10 mouse cellular contexts compared by ENCODE assay signal in genomic region chr11:19992341-19993281, GRCm38 (mm10).
A peak's percentile ranks its signal among the peaks of the same experiment; 100 is the strongest.
DNase-seq lines count a peak whose midpoint lies in the region; ATAC-seq and TF ChIP-seq lines count a peak whose summit lies in the region.
"Had no signal": no experiment of that assay in that cellular context is flagged by ENCODE, and none has a peak within 500 bp of the region (broad histone marks: within the 10 kb centered on the region; RNA-seq: fewer than 3 reads in every experiment).

No protein-coding gene starts in this region.

- DNase-seq in embryonic facial prominence, embryonic 10.5 days (ENCODE audit: low spot score) = no peak
- peak; percentile 84 for DNase-seq in 416B (ENCODE audit: low read depth)
- DNase-seq in liver, postnatal 0 days = no peak
- no peak for DNase-seq in urinary bladder, postnatal 25 days (ENCODE audit: low spot score)
- DNase-seq in adrenal gland, adult 8-10 months = no peak

- H3K4me2 ChIP-seq in embryonic facial prominence, embryonic 15.5 days (replicated peaks) = no peak overlapping the region
- peak overlapping the region; percentile 43 for H3K4me2 ChIP-seq in liver, postnatal 0 days (ENCODE audit: low read depth, low read length)
- H3K4me2 ChIP-seq: heart, embryonic 13.5 days; lung, embryonic 14.5 days had no signal

- TF ChIP-seq CTCF in liver, postnatal 0 days (IDR thresholded peaks at IDR 0.05; ENCODE audit: low read depth) = no peak

- no peak overlapping the region for H3K4me3 ChIP-seq in embryonic facial prominence, embryonic 15.5 days (replicated peaks)
- no peak overlapping the region for H3K4me3 ChIP-seq in embryonic facial prominence, embryonic 10.5 days
- H3K4me3 ChIP-seq in liver, postnatal 0 days (ENCODE audit: low read depth, low read length) = no peak overlapping the region
- H3K4me3 ChIP-seq: heart, embryonic 13.5 days had no signal

- no peaks in the 10 kb centered on the region for H3K36me3 ChIP-seq in embryonic facial prominence, embryonic 15.5 days
- peaks cover 3% of the 10 kb centered on the region; the same call in 1 of the 2 replicates for H3K36me3 ChIP-seq in embryonic facial prominence, embryonic 10.5 days (replicated peaks)
- no peaks in the 10 kb centered on the region for H3K36me3 ChIP-seq in liver, postnatal 0 days (replicated peaks; ENCODE audit: insufficient read depth, low read length)
- H3K36me3 ChIP-seq: heart, embryonic 13.5 days had no signal

- H3K27me3 ChIP-seq in embryonic facial prominence, embryonic 15.5 days = no peaks in the 10 kb centered on the region
- no peaks in the 10 kb centered on the region for H3K27me3 ChIP-seq in embryonic facial prominence, embryonic 10.5 days (replicated peaks; ENCODE audit: low read depth, poor library complexity, severe bottlenecking)
- no peaks in the 10 kb centered on the region for H3K27me3 ChIP-seq in liver, postnatal 0 days (ENCODE audit: insufficient read depth, low read length)
- H3K27me3 ChIP-seq: heart, embryonic 13.5 days had no signal

- peaks cover 42% of the 10 kb centered on the region for H3K4me1 ChIP-seq in embryonic facial prominence, embryonic 15.5 days
- H3K4me1 ChIP-seq in embryonic facial prominence, embryonic 10.5 days = peaks cover 53% of the 10 kb centered on the region
- H3K4me1 ChIP-seq in liver, postnatal 0 days (ENCODE audit: insufficient read depth) = peaks cover 55% of the 10 kb centered on the region

- WGBS in embryonic facial prominence, embryonic 15.5 days = 58% methylated on average over 15 of the region's 15 CpGs
- 76% methylated on average over 14 of the region's 15 CpGs for whole genome bisulfite sequencing in embryonic facial prominence, embryonic 10.5 days
- 41% methylated on average over 14 of the region's 15 CpGs for WGBS in liver, postnatal 0 days (ENCODE audit: insufficient replicate concordance)

- no peak for ATAC-seq in embryonic facial prominence, embryonic 15.5 days (ENCODE audit: insufficient number of reproducible peaks, low FRiP score, low TSS enrichment, low read depth)
- ATAC-seq in common myeloid progenitor, adult 5-6 weeks (replicated peaks; ENCODE audit: low read depth, poor library complexity, severe bottlenecking) = peak; percentile 30
- peak; percentile 75 for ATAC-seq in liver, postnatal 0 days
- ATAC-seq in erythroblast, adult 5-6 weeks (replicated peaks; ENCODE audit: low FRiP score, poor library complexity, severe bottlenecking) = no peak

- no peaks in the 10 kb centered on the region for H3K9me3 ChIP-seq in embryonic facial prominence, embryonic 15.5 days (replicated peaks)
- H3K9me3 ChIP-seq in embryonic facial prominence, embryonic 10.5 days = no peaks in the 10 kb centered on the region
- no peaks in the 10 kb centered on the region for H3K9me3 ChIP-seq in liver, postnatal 0 days (ENCODE audit: low read length)
- H3K9me3 ChIP-seq: heart, embryonic 13.5 days had no signal

- peak; percentile 43 for TF ChIP-seq EP300 in liver, postnatal 0 days (IDR thresholded peaks at IDR 0.05; ENCODE audit: low read depth)

- H3K9ac ChIP-seq in embryonic facial prominence, embryonic 15.5 days = no peak overlapping the region
- H3K9ac ChIP-seq in liver, postnatal 0 days (replicated peaks) = no peak overlapping the region
- H3K9ac ChIP-seq: heart, embryonic 13.5 days; lung, embryonic 14.5 days had no signal

- H3K27ac ChIP-seq in embryonic facial prominence, embryonic 15.5 days (replicated peaks) = 0 out of 2 replicates have a peak overlapping the region, but pooled peaks have one; percentile 8
- no peak overlapping the region for H3K27ac ChIP-seq in embryonic facial prominence, embryonic 10.5 days (replicated peaks)
- peak overlapping the region; percentile 88 for H3K27ac ChIP-seq in liver, postnatal 0 days (ENCODE audit: low read depth)
- H3K27ac ChIP-seq: heart, embryonic 13.5 days had no signal

Comparison
In these comparisons a context has a peak if more than half of its experiments do, and no peak if none do; other contexts are left out.
1. ATAC-seq: peak in common myeloid progenitor, adult 5-6 weeks (single experiment) and liver, postnatal 0 days (single experiment); none in embryonic facial prominence, embryonic 15.5 days (single experiment) and erythroblast, adult 5-6 weeks (single experiment).